8 mouse cellular contexts compared by ENCODE assay signal in the genomic region with DNA sequence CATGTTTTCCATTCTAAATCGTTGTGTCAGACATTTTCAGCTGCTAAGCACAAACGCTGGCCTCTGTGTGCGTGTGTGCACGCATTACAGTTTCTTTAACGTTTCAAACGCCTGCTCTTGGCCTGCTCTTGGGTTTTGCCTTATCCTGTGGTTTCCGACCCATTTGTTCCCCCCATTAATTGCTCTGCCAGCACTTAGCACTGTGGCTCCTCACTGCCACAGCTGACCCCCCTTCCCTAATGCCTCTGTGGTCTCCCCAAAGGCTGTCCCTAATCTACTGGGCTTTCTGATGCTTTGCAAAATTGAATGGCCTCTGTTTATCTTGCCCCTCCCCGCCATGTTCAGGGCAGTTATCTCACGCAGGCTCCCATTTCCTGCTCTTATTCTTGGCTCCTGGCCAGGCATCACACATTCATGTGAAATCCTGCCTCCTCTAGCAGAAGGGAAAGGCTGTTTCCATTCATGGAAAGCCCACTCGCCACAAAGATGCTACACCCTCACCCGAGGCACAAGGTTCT.
DNase-seq lines count a peak whose midpoint lies in the region; ATAC-seq and TF ChIP-seq lines count a peak whose summit lies in the region.

No protein-coding gene starts in this region.

- H3K4me2 ChIP-seq in forebrain, postnatal 0 days (ENCODE audit: low read depth): no peak overlapping the region
- no peak overlapping the region for H3K4me2 ChIP-seq in hindbrain, embryonic 16.5 days (ENCODE audit: low read length)
- H3K4me2 ChIP-seq in liver, embryonic 12.5 days: peak overlapping the region; percentile 10; the same call in 1 of the 2 replicates
- peak overlapping the region; percentile 28; the same call in 1 of the 2 replicates for H3K4me2 ChIP-seq in neural tube, embryonic 12.5 days (replicated peaks)

- no peak overlapping the region for H3K27ac ChIP-seq in forebrain, postnatal 0 days (ENCODE audit: low read depth, low read length)
- H3K27ac ChIP-seq in hindbrain, embryonic 16.5 days (ENCODE audit: low read depth, low read length): peak overlapping the region; percentile 17; the same call in 1 of the 2 replicates
- H3K27ac ChIP-seq in liver, embryonic 12.5 days: peak overlapping the region; percentile 18
- H3K27ac ChIP-seq in neural tube, embryonic 12.5 days: 0 out of 2 replicates have a peak overlapping the region, but pooled peaks have one; percentile 32

- H3K36me3 ChIP-seq in forebrain, postnatal 0 days (ENCODE audit: insufficient read depth): no peaks in the 10 kb centered on the region
- H3K36me3 ChIP-seq in hindbrain, embryonic 16.5 days (ENCODE audit: control insufficient read depth, insufficient read depth, low read length): no peaks in the 10 kb centered on the region
- no peaks in the 10 kb centered on the region for H3K36me3 ChIP-seq in liver, embryonic 12.5 days
- no peaks in the 10 kb centered on the region for H3K36me3 ChIP-seq in neural tube, embryonic 12.5 days

- WGBS in forebrain, postnatal 0 days: 19% methylated on average over 11 of the region's 11 CpGs
- WGBS in hindbrain, embryonic 16.5 days: 47% methylated on average over 11 of the region's 11 CpGs
- WGBS in liver, embryonic 12.5 days (ENCODE audit: insufficient replicate concordance): 16% methylated on average over 11 of the region's 11 CpGs
- WGBS in neural tube, embryonic 12.5 days: 51% methylated on average over 11 of the region's 11 CpGs

- peak; percentile 33 for DNase-seq in embryo, embryonic 9.5 days (ENCODE audit: extremely low spot score)
- peak; percentile 43 for DNase-seq in forebrain, postnatal 0 days
- no peak for DNase-seq in urinary bladder, postnatal 10 days (ENCODE audit: low spot score)
- DNase-seq in left cerebral cortex, adult 9 months (ENCODE audit: low spot score in 2 of 2): no peak

- no peaks in the 10 kb centered on the region for H3K27me3 ChIP-seq in forebrain, postnatal 0 days (ENCODE audit: insufficient read depth, low read length)
- no peaks in the 10 kb centered on the region for H3K27me3 ChIP-seq in hindbrain, embryonic 16.5 days (replicated peaks; ENCODE audit: control insufficient read depth, insufficient read depth, low read length)
- H3K27me3 ChIP-seq in liver, embryonic 12.5 days (replicated peaks): no peaks in the 10 kb centered on the region
- no peaks in the 10 kb centered on the region for H3K27me3 ChIP-seq in neural tube, embryonic 12.5 days (replicated peaks)

- H3K4me1 ChIP-seq in forebrain, postnatal 0 days (ENCODE audit: insufficient read depth): peaks cover 3% of the 10 kb centered on the region; the same call in 1 of the 2 replicates
- peaks cover 5% of the 10 kb centered on the region for H3K4me1 ChIP-seq in hindbrain, embryonic 16.5 days (ENCODE audit: control insufficient read depth, insufficient read depth, low read depth, low read length)
- H3K4me1 ChIP-seq in liver, embryonic 12.5 days: no peaks in the 10 kb centered on the region; the same call in 1 of the 2 replicates
- H3K4me1 ChIP-seq in neural tube, embryonic 12.5 days: peaks cover 11% of the 10 kb centered on the region

- H3K9me3 ChIP-seq in forebrain, postnatal 0 days (ENCODE audit: low read length): no peaks in the 10 kb centered on the region
- no peaks in the 10 kb centered on the region for H3K9me3 ChIP-seq in hindbrain, embryonic 16.5 days (ENCODE audit: control insufficient read depth, low read length)
- no peaks in the 10 kb centered on the region for H3K9me3 ChIP-seq in liver, embryonic 12.5 days (replicated peaks)
- H3K9me3 ChIP-seq in neural tube, embryonic 12.5 days: no peaks in the 10 kb centered on the region

- no peak for TF ChIP-seq CTCF in forebrain, postnatal 0 days (IDR thresholded peaks at IDR 0.05; ENCODE audit: low read depth)

- no peak overlapping the region for H3K9ac ChIP-seq in forebrain, postnatal 0 days
- H3K9ac ChIP-seq in hindbrain, embryonic 16.5 days (ENCODE audit: low read depth, low read length): no peak overlapping the region
- H3K9ac ChIP-seq in liver, embryonic 12.5 days: no peak overlapping the region
- H3K9ac ChIP-seq in neural tube, embryonic 12.5 days: no peak overlapping the region

- H3K4me3 ChIP-seq in forebrain, postnatal 0 days (ENCODE audit: low read depth, low read length): no peak overlapping the region
- H3K4me3 ChIP-seq in hindbrain, embryonic 16.5 days (ENCODE audit: low read length): no peak overlapping the region
- H3K4me3 ChIP-seq in liver, embryonic 12.5 days: no peak overlapping the region
- H3K4me3 ChIP-seq in neural tube, embryonic 12.5 days: no peak overlapping the region

- peak; percentile 32; the same call in 1 of the 2 replicates for ATAC-seq in forebrain, postnatal 0 days
- peak; percentile 60 for ATAC-seq in hindbrain, embryonic 16.5 days
- peak; percentile 57; the same call in 1 of the 2 replicates for ATAC-seq in liver, embryonic 12.5 days
- no peak for ATAC-seq in neural tube, embryonic 12.5 days (ENCODE audit: low FRiP score, low read depth)
- no peak for ATAC-seq in erythroblast, adult 5-6 weeks (replicated peaks; ENCODE audit: low FRiP score, poor library complexity, severe bottlenecking)

Comparison
In these comparisons a context has a peak if more than half of its experiments do, and no peak if none do; other contexts are left out.
1. DNase-seq: peak in embryo, embryonic 9.5 days (single experiment) and forebrain, postnatal 0 days (single experiment); none in urinary bladder, postnatal 10 days (single experiment) and left cerebral cortex, adult 9 months (0 of 2).
2. ATAC-seq: peak in forebrain, postnatal 0 days (single experiment), hindbrain, embryonic 16.5 days (single experiment) and liver, embryonic 12.5 days (single experiment); none in neural tube, embryonic 12.5 days (single experiment) and erythroblast, adult 5-6 weeks (single experiment).
3. H3K4me2 ChIP-seq: peak in liver, embryonic 12.5 days (single experiment) and neural tube, embryonic 12.5 days (single experiment); none in forebrain, postnatal 0 days (single experiment) and hindbrain, embryonic 16.5 days (single experiment).